Mouse (Mus musculus) ES-E14 (cell line): Measurements from ENCODE around the gene Wdr63. TPM values are rescaled to one million over a fixed set of nuclear protein-coding genes. Genes with fewer than 3 reads are reported as not detected.

Experiments
- DNase-seq: peaks from one replicate; pipeline ENCODE4 v3.0.0-alpha.2; 2013; ENCODE audit warnings: low read depth, low spot score
- H3K27ac ChIP-seq: 2 replicates; pipeline ENCODE4 v1.5.1; 2012; ENCODE audit warnings: low read depth, mild to moderate bottlenecking, low read length, moderate library complexity, mixed read lengths; ENCODE audit not compliant: poor library complexity, insufficient read depth, severe bottlenecking
- H3K36me3 ChIP-seq: 2 replicates; pipeline ENCODE4 v1.6.1; 2012; ENCODE audit warnings: mild to moderate bottlenecking, low read length, moderate library complexity, mixed read lengths; ENCODE audit not compliant: control insufficient read depth, poor library complexity, insufficient read depth, severe bottlenecking
- H3K4me1 ChIP-seq, 2 experiments: fragments of 150-350 bp in 1 of 2; sonication (generic) in 1 of 2; 2 replicates each; pipeline ENCODE4 v1.6.1; 2012; ENCODE audit warnings: low read length in 2 of 2, mild to moderate bottlenecking in 1 of 2, mixed read lengths in 1 of 2; ENCODE audit not compliant: control insufficient read depth in 2 of 2, insufficient read depth in 2 of 2, poor library complexity in 1 of 2
- H3K4me3 ChIP-seq, 2 experiments: fragments of 150-350 bp in 1 of 2; sonication (generic) in 1 of 2; 2 replicates each; pipeline ENCODE4 v1.5.1; 2012; ENCODE audit warnings: low read length in 2 of 2, low read depth in 1 of 2, mild to moderate bottlenecking in 1 of 2, mixed read lengths in 1 of 2; ENCODE audit not compliant: insufficient read depth in 1 of 2, poor library complexity in 1 of 2, severe bottlenecking in 1 of 2
- H3K9ac ChIP-seq: 2 replicates; pipeline ENCODE4 v1.6.1; 2012; ENCODE audit warnings: low read depth, mild to moderate bottlenecking, low read length, mixed read lengths; ENCODE audit not compliant: poor library complexity, insufficient read depth, severe bottlenecking
- H3K9me3 ChIP-seq: fragments of 150-350 bp; sonication (generic); 2 replicates; pipeline ENCODE4 v1.6.1; 2012; ENCODE audit warnings: low read depth, mild to moderate bottlenecking, low read length; ENCODE audit not compliant: control insufficient read depth, insufficient read depth
- CHD2 ChIP-seq: IDR thresholded peaks from 2 replicates; pipeline ENCODE4 v1.6.1; 2014; ENCODE audit warnings: mild to moderate bottlenecking, low read depth, low read length, inconsistent platforms
- HCFC1 ChIP-seq: IDR thresholded peaks from 2 replicates; pipeline ENCODE4 v1.6.1; 2012; ENCODE audit warnings: low read length, inconsistent platforms, borderline replicate concordance; ENCODE audit not compliant: insufficient read depth
- MAFK ChIP-seq: IDR thresholded peaks from 2 replicates; pipeline ENCODE4 v1.6.1; 2014; ENCODE audit warnings: mild to moderate bottlenecking, low read depth, low read length, inconsistent platforms; ENCODE audit not compliant: insufficient read depth
- ZC3H11A ChIP-seq: IDR thresholded peaks from 2 replicates; pipeline ENCODE4 v1.6.1; 2012; ENCODE audit warnings: low read depth, mild to moderate bottlenecking, inconsistent platforms, low read length, borderline replicate concordance
- ZNF384 ChIP-seq: IDR thresholded peaks from 2 replicates; pipeline ENCODE4 v1.6.1; 2012; ENCODE audit warnings: low read depth, low read length, inconsistent platforms
- in situ Hi-C, 2 experiments: fragments of 600-800 bp; cut with MboI; formaldehyde crosslinking; loops; one replicate each; pipeline ENCODE4 v1.15.1; 2025; ENCODE audit warnings: low sequenced_read_pairs in 2 of 2, inconsistent platforms in 1 of 2; ENCODE audit not compliant: unreplicated experiment in 2 of 2
- total RNA-seq: library from RNA; depleted of rRNA; stranded (reverse); fragments of 300-350 nt; gene quantifications from 2 replicates; pipeline ENCODE4 v1.2.3, GENCODE M21; 2012

Gene Wdr63
- total RNA-seq, 1 experiment, result 0.67 TPM

DNA sequence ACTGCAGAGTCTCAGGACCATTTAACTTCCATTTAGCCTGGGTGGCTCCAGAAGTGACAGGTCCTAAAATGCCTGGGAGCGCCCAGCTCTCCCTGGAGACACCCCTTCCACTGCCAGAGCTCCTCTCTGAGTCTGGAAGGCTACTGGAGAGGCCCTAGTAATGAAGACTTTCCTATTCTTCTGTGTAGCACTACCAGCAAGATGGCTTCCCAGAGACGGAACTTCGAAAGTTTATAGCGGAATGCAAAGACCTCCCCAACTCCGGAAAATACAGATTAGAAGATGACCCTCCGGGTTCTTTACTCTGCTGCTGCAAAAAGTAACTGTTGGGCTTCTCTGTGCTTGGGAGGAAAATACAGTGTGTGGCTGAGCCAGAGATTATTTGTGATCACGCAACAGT is 32.3 kb upstream of the Wdr63 start:
- in situ Hi-C loops, result no loop called here
- Histone ChIP-seq H3K9ac (no peak overlapping the region), H3K36me3 (no peaks in the 10 kb centered on the region), H3K9me3 (no peaks in the 10 kb centered on the region), H3K4me3 (no peak overlapping the region), H3K4me1 (no peaks in the 10 kb centered on the region), H3K27ac (no peak overlapping the region)
- TF ChIP-seq ZC3H11A (no peak), ZNF384 (no peak), MAFK (no peak), CHD2 (no peak), HCFC1 (no peak)
- no peak for DNase-seq

DNA sequence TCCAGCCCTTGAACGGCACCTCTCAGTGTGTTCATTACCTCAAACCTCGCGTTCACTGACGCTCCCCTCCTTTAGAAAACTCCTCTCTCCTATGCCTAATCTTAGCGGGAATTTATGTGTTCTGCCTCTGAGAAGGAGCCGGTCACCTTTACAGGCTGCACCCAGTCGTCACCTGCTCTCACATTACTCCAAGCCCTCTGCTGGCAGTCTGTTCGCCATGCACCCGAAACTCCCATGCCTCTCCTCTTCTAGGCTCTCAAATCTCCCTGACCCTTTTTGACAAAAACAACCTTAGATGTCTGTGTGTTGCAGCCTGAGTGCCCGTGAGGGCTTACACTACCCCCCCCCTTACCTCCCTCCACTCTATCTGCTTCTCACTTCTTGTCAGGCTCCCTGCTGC is 28.5 kb upstream of the Wdr63 start:
- DNase-seq, result no peak
- in situ Hi-C loops, result no loop called here
- TF ChIP-seq ZNF384, result no peak
- no peak for TF ChIP-seq HCFC1
- no peak for TF ChIP-seq CHD2
- no peak for TF ChIP-seq MAFK
- no peak for TF ChIP-seq ZC3H11A

DNA sequence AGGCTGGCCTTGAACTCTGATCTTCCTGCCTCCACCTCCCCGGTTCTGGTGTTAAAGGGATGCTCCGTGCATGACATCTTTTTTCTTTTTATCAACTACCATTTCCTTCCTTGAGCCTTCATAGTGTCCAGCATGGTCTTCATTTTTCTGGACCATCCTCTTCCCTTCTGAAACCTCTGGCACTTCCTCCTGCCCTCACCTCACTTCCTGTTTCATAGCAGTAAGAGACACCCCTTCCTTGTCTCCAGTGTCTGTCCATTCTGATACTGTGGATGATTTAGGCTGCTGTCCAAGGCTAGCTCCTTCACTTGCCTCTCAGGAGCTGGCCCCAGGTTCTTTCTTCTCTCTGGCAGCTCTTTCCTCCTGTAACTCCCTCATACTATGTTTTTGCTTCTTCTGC is 27.5 kb upstream of the Wdr63 start:
- DNase-seq, result no peak
- no peaks in the 10 kb centered on the region for H3K9me3 ChIP-seq
- TF ChIP-seq HCFC1, result no peak
- TF ChIP-seq ZC3H11A, result no peak
- no peak for TF ChIP-seq MAFK
- TF ChIP-seq ZNF384, result no peak
- no peak for TF ChIP-seq CHD2
- no peak overlapping the region for H3K4me3 ChIP-seq
- in situ Hi-C loops, result no loop called here
- no peaks in the 10 kb centered on the region for H3K36me3 ChIP-seq
- H3K4me1 ChIP-seq, result no peaks in the 10 kb centered on the region
- H3K9ac ChIP-seq, result no peak overlapping the region
- H3K27ac ChIP-seq, result no peak overlapping the region

More for the DNA sequence above, 28.5 kb upstream of the Wdr63 start:
- H3K4me3 ChIP-seq, result no peak overlapping the region
- no peaks in the 10 kb centered on the region for H3K36me3 ChIP-seq
- H3K27ac ChIP-seq, result no peak overlapping the region
- no peak overlapping the region for H3K9ac ChIP-seq
- no peaks in the 10 kb centered on the region for H3K9me3 ChIP-seq
- no peaks in the 10 kb centered on the region for H3K4me1 ChIP-seq

DNA sequence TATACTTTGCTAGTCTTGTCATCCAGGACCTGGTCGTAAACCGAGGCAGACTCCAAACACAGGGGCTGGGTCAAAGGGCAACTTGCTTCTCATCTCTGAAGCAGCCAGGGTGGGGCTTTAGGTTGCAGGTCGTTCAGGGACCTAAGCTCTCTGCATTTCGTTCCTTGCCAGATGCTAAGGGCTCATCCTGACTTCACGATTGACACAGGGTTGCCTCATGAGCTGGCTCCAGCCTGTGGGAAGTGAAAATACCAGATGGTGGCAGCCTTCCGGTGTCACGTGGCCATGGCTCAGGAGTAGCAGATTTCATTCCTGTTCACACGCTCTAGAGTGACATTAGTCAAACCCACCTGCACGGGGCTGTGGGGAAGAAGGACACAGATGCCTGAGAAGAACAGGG is 26.9 kb upstream of the Wdr63 start:
- no peak overlapping the region for H3K4me3 ChIP-seq
- H3K27ac ChIP-seq, result no peak overlapping the region
- H3K9me3 ChIP-seq, result no peaks in the 10 kb centered on the region
- no peaks in the 10 kb centered on the region for H3K36me3 ChIP-seq
- no peaks in the 10 kb centered on the region for H3K4me1 ChIP-seq
- no peak for DNase-seq
- in situ Hi-C loops, result no loop called here
- TF ChIP-seq MAFK (no peak), ZNF384 (no peak), CHD2 (no peak), HCFC1 (no peak)
- no peak overlapping the region for H3K9ac ChIP-seq

DNA sequence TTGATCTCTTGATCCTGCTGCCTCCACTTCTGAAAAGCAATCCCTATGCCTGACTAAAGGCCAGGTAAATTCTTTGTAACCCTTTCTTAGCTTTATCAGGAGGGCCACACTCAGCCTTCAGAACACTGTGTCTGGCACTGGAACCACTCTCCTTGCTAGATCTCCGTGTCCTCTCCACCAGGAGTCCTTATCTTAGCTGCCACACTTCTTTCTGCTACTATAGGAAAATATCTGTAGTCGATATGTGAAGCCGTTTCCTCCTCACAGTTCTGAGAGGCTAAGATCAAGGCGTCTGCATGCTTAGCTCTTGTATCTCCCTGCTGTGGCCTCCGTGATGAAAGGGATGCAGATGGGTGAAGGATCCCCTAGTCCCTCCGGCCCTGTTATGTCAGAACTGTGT is 19.3 kb upstream of the Wdr63 start:
- Histone ChIP-seq H3K9me3 (no peaks in the 10 kb centered on the region), H3K9ac (no peak overlapping the region), H3K4me3 (no peak overlapping the region), H3K4me1 (no peaks in the 10 kb centered on the region), H3K27ac (no peak overlapping the region), H3K36me3 (no peaks in the 10 kb centered on the region)
- DNase-seq, result no peak
- in situ Hi-C loops, result no loop called here
- no peak for TF ChIP-seq ZC3H11A
- TF ChIP-seq MAFK, result no peak
- TF ChIP-seq CHD2, result no peak
- no peak for TF ChIP-seq ZNF384
- no peak for TF ChIP-seq HCFC1
